Mouse (Mus musculus) liver, postnatal 0 days (tissue): ENCODE measurements around the gene Btnl10.

Experiments
- CTCF ChIP-seq: sonication (generic); IDR thresholded peaks from 2 replicates; pipeline ENCODE4 v1.5.1; 2016; ENCODE audit warnings: antibody characterized with exemption, low read depth
- EP300 ChIP-seq: IDR thresholded peaks from 2 replicates; pipeline ENCODE4 v1.6.1; 2016; ENCODE audit warnings: antibody characterized with exemption, low read depth, mild to moderate bottlenecking

DNA sequence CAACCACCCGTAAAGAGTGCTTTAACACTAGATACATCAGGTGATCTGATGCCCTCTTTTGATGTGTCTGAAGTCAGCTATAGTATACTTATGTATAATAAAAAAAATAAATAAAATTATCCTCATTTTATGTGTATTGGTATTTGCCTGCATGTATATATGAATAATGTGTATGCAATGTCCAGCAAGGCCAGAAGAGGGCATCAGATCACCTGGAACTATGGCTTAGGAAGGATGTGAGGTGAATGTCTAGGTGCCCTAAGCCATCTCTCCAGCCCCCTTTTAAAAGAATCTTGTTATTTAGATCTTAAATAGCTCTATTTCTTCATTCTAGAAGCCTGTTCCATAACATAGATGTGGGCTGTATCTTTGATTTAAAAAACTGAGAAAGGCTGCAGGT lies 49.6 kb downstream of the Btnl10 start:
- TF ChIP-seq CTCF, result peak; percentile 76
- TF ChIP-seq EP300, result no peak
